Mouse (Mus musculus) megakaryocyte, embryonic 14.5 days (primary cell): ENCODE results near the gene Cenps.

ENCODE experiments used
- FLI1 ChIP-seq: IDR thresholded peaks from 2 replicates; pipeline ENCODE4 v1.6.1; 2012; ENCODE audit warnings: low read length, inconsistent platforms, mixed read lengths
- GATA1 ChIP-seq: IDR thresholded peaks from 3 replicates; pipeline ENCODE4 v1.6.1; 2012; ENCODE audit warnings: mixed read lengths, low read length, inconsistent platforms, borderline replicate concordance

GRCm38 (mm10) chr4:149128467-149128866, 9.0 kb downstream of the Cenps start:
- no peak for TF ChIP-seq GATA1
- TF ChIP-seq FLI1 = no peak
